Mouse (Mus musculus): ENCODE data around the gene Lsamp.

The Lsamp gene

DNA sequence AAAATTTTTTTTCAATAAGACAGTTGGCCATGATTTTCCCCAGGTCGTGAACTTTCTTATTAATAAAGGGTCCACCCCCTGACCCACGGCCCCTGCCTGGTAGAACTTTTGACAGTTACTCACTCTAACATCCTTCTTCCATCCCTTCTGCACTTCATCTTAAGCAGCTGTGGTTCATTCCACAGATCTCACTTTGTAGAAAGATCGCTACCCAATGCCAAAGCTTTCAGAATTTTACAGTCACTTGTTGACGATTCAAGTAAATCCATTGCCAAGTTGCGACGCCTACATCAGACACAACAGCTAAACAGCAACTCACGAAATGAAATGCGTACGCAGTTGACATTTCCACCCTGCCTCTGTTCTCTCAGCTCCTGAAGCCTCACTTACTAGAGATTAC, 2184.1 kb downstream of the Lsamp start:
- DNase-seq (ENCODE audit: low read depth in 1 of 2, low spot score in 2 of 2), result no peak

- peak in 1 of 2 experiments; percentile 49 for DNase-seq (ENCODE audit: low read depth in 1 of 2, low spot score in 2 of 2)
Observed at GRCm38 (mm10) chr16:42169447-42170140, 2185.4 kb downstream of the Lsamp start.

GRCm38 (mm10) chr16:42172476-42172875, 2188.3 kb downstream of the Lsamp start:
- DNase-seq (ENCODE audit: low read depth in 1 of 2, low spot score in 2 of 2), result peak in 1 of 2 experiments; percentile 51

DNA sequence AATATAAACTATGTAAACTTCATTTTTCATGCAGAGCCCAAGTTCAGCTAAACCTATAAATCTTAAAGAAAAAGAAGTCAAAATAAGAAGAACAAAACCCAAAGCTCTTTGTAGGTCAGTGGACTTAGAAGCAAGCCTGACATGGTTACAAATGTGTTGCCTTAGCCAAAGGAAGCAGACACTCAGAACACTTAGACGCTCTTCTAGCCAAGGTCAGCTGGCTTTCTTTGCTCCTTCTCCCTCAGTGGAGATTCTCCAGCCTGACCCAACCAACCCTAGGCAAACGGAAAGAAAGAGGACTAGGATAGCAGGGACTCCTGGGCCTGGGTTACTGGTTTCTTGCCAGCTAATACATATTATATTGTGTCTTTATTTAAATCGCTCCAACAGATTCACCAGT, 2194.7 kb downstream of the Lsamp start:
- DNase-seq (ENCODE audit: low read depth in 1 of 2, low spot score in 2 of 2), result no peak

- no peak for DNase-seq (ENCODE audit: low read depth in 1 of 2, low spot score in 2 of 2)
Observed at GRCm38 (mm10) chr16:42180025-42180424, 2195.9 kb downstream of the Lsamp start.

GRCm38 (mm10) chr16:42180473-42180872, 2196.3 kb downstream of the Lsamp start:
- DNase-seq (ENCODE audit: low read depth in 1 of 2, low spot score in 2 of 2), result no peak

GRCm38 (mm10) chr16:42189431-42190081, 2205.4 kb downstream of the Lsamp start:
- DNase-seq (ENCODE audit: low read depth in 1 of 2, low spot score in 2 of 2), result no peak

DNA sequence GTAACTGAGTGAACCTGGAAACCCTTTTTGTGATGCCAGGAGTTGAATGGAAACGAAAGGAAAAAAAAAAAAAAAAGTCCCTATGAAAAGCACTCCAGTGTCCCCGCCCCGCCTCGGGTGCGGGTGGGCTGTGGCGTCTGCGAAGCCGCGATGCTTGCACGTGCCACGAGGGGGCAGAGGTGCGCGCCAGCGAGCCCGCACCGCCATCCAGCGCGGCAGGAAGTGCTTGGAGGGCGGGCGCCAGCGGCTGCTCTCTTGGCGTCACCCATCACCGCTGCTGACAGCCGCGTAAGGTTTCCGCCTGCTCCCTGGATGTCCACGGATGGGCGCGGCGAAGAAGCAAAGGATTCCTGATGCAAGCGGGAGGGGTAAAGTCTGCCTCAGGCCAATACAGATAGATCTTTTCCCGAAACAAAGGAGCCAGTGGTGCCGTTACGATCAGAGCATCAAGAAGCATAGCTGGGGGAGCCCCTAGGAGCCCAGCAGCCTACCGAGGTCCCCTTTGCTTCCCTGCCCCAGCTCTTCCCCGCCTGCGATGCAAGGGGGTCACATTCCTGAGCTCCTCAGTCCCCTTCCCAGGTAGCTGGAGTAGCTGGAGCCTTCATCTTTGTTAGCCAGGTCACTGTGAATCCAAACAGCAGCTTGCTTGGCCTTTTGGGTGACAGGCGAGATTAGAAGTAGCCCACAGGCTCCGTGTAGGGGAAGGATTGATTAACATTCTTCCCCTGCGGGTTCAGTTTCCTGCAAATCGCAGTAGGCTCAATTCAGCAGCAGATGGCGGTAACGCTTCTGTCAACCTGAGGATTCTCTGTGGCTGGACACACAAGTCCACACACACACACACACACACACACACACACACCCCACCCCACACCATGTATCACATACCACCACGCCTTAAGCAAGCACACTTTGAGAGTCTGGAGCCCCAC, 2206.2 kb downstream of the Lsamp start:
- peak in 1 of 2 experiments; percentile 58 for DNase-seq (ENCODE audit: low read depth in 1 of 2, low spot score in 2 of 2)
